ENCODE assay signal across 18 mouse cellular contexts in the genomic region with DNA sequence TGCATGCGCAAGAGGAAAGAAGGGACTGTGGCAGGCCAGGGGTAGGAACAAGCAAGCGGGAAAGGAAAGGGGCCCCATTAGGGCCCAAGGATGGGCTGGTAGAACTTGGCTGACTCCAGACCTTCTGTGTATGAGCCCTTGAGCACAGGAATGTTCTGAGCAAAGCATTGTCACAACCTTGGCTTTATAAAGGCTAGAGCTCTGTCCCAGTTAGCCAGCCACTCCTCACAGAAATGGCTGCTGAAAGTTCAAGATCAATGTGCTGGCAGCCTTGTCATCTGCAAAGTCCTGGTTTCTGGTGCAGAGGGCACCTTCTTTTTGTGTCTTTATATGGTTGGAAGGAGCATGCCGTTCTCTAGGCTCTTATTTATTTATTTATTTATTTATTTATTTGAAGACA.
"Had no signal": no experiment of that assay in that cellular context is flagged by ENCODE, and none has a peak within 500 bp of the region (broad histone marks: within the 10 kb centered on the region; RNA-seq: fewer than 3 reads in every experiment).

No protein-coding gene starts in this region.

- ATAC-seq: lung, postnatal 0 days; midbrain, embryonic 15.5 days had no signal

- DNase-seq: kidney, adult 11 months; kidney, adult 8-10 months; kidney, postnatal 10 days; kidney, postnatal 36 days; lung, embryonic 14.5 days; right cerebral cortex, adult 18-20 months; right cerebral cortex, postnatal 14 days; right cerebral cortex, postnatal 4 days; thymus, postnatal 25 days had no signal

- H3K4me1 ChIP-seq: limb, embryonic 10.5 days; limb, embryonic 13.5 days; midbrain, embryonic 12.5 days; midbrain, embryonic 15.5 days; neural tube, embryonic 12.5 days; neural tube, embryonic 15.5 days had no signal

- H3K36me3 ChIP-seq: kidney, embryonic 15.5 days; limb, embryonic 10.5 days; limb, embryonic 13.5 days; midbrain, embryonic 12.5 days; midbrain, embryonic 15.5 days; neural tube, embryonic 12.5 days; neural tube, embryonic 15.5 days had no signal

- H3K9ac ChIP-seq: kidney, embryonic 15.5 days; limb, embryonic 13.5 days; lung, embryonic 14.5 days; midbrain, embryonic 12.5 days; midbrain, embryonic 15.5 days; neural tube, embryonic 12.5 days; neural tube, embryonic 15.5 days had no signal

- H3K27ac ChIP-seq: kidney, embryonic 15.5 days; limb, embryonic 10.5 days; limb, embryonic 13.5 days; midbrain, embryonic 12.5 days; midbrain, embryonic 15.5 days; neural tube, embryonic 12.5 days; neural tube, embryonic 15.5 days; stomach, postnatal 0 days had no signal

- H3K4me2 ChIP-seq: kidney, embryonic 15.5 days; limb, embryonic 13.5 days; lung, embryonic 14.5 days; midbrain, embryonic 12.5 days; midbrain, embryonic 15.5 days; neural tube, embryonic 12.5 days; neural tube, embryonic 15.5 days had no signal

- H3K4me3 ChIP-seq: kidney, embryonic 15.5 days; limb, embryonic 10.5 days; limb, embryonic 13.5 days; midbrain, embryonic 12.5 days; midbrain, embryonic 15.5 days; neural tube, embryonic 12.5 days; neural tube, embryonic 15.5 days had no signal

- H3K27me3 ChIP-seq: kidney, embryonic 15.5 days; limb, embryonic 13.5 days; midbrain, embryonic 15.5 days; neural tube, embryonic 12.5 days; neural tube, embryonic 15.5 days had no signal

- H3K9me3 ChIP-seq: kidney, embryonic 15.5 days; limb, embryonic 10.5 days; limb, embryonic 13.5 days; midbrain, embryonic 12.5 days; midbrain, embryonic 15.5 days; neural tube, embryonic 12.5 days; neural tube, embryonic 15.5 days had no signal
